Mouse (Mus musculus): ENCODE measurements around the gene Etv6. TPM values are rescaled to one million over a fixed set of nuclear protein-coding genes. Genes with fewer than 3 reads are reported as not detected.

The Etv6 gene
- total RNA-seq, 2 experiments from 2014 or later = 21.1 to 21.3 TPM

DNA sequence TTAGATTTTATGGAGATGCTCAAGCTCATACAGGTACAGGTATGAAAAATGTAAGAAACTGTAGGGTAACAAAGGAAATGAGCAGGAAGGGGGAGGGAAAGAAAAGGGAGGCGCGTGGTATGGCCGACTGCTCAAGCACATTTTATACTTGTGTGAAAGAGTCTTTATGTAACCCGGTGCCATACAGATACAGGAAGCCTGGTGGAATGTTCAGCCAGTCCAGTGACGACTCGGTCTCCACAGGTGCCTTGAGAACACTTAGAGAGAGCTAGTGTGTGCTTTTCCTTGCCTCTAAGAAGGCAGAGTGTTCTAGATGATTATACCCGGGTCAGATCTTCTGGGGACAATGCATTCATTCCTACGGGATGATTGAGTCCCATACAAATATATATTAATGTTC, 215.9 kb downstream of the Etv6 start:
- DNase-seq (ENCODE audit: extremely low spot score in 1 of 2, low spot score in 2 of 2) = no peak
- intact Hi-C loops (cut with DNase I) = no loop called here

DNA sequence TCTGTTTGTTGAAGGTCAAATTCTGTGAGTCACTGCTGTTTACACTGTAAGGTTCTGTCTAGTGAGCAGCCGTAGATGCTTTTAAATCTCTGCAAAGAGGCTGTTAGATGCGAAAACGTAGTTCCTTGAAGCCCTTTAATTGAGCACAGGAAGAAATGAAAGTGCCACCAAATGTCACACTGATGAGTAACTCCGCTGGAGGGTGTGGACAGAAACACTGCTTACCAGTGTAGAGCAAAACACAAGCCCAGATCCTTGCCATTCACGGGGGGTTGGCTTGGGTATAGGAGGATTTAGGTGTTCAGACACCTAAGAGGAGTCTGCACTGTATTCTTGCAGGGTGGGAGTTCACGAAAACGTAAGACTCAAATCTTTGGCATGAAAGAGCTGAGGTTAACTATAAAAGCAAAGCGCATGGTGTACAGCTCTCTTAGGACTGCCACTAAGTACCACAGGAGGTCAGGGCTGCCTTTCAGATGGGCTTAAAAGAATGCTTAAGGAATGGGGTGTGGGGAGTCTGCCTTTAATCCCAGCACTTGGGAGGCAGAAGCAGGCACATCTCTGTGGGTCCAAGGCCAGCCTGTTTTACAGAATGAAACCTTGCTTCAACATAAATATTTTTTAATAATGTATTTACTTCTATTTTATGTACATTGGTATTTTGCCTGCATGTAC, 216.7 kb downstream of the Etv6 start:
- no peak for DNase-seq (ENCODE audit: extremely low spot score in 1 of 2, low spot score in 2 of 2)
- intact Hi-C loops (cut with DNase I) = no loop called here

DNA sequence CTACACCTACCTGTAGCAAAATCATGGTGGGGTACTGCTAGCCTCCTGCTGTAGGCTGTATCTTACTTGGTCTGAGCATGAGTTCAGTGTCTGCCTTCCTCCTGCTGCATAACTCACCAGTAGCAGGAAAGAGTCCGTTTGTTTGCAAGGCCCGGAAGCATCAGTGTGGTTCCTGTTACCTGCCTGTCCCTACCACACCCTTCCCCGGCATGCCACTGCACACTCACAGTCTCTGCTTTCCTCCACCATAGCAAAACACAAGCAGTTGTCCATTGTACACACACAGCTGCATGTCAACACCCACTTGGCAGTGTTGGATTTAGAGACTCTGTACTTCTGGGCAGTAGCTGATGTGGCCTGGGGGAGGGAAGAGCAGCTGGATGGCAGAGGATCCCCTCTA, 220.9 kb downstream of the Etv6 start:
- DNase-seq (ENCODE audit: extremely low spot score in 1 of 2, low spot score in 2 of 2) = no peak
- intact Hi-C loops (cut with DNase I) = no loop called here

DNA sequence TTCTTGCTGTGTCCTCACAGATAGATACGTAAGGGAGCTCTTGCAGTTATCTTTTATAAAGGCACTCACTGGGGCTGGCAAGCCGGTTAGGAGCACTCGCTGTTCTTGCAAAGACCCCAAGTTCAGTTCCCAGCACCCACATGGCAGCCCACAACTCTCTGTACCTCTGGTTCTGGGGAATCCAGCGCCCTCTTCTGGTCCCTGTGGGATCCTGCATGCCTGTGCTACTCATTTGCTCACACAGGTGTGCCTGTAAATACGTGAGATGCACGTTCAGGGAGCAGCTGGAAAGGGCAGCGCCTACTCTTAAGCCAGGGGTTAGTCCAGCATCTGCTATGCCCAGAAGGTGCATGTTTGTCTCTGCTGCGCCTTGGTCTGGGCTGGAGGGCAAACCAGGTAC, 224.4 kb downstream of the Etv6 start:
- intact Hi-C loops (cut with DNase I) = no loop called here
- no peak for DNase-seq (ENCODE audit: extremely low spot score in 1 of 2, low spot score in 2 of 2)

DNA sequence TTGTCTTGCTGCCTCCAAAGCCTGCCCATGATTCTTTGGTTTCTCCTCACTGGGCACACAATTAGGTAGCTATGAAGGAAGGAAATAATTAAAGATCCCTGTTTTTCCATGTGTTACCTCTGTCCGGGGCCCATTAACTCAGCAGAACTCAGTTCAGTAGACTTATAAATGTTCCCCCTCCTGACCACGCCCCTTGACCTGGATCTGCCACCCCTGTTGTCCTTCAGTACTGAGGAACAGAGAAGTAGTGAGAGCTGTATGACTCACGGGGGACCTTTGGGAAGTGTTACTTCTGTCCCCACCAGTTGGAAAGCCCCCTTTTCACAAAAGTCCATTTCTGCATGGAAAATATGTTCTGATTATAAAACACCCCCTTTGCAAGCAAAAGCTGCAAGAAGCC, 226.4 kb downstream of the Etv6 start:
- DNase-seq (ENCODE audit: extremely low spot score in 1 of 2, low spot score in 2 of 2) = no peak
- intact Hi-C loops (cut with DNase I) = no loop called here

DNA sequence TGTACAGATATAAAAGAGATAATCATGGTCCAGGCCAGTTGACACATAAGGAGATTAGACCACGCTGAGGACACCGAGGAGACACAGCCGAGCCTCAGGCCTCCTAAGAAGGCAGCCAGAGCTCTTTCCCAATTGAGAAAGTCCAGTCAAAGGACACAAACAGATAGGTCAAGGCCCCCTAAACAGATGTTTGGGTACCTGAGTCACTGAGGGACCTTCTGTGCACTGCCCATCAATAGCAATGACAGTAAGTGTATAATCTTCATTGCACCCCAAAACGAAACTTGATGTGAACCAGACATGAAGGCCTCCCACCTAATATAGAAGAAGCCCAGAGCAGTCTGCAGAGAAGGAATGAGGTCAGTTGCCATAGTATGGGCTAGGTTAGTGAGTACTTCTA, 226.9 kb downstream of the Etv6 start:
- no peak for DNase-seq (ENCODE audit: extremely low spot score in 1 of 2, low spot score in 2 of 2)
- intact Hi-C loops (cut with DNase I) = no loop called here

DNA sequence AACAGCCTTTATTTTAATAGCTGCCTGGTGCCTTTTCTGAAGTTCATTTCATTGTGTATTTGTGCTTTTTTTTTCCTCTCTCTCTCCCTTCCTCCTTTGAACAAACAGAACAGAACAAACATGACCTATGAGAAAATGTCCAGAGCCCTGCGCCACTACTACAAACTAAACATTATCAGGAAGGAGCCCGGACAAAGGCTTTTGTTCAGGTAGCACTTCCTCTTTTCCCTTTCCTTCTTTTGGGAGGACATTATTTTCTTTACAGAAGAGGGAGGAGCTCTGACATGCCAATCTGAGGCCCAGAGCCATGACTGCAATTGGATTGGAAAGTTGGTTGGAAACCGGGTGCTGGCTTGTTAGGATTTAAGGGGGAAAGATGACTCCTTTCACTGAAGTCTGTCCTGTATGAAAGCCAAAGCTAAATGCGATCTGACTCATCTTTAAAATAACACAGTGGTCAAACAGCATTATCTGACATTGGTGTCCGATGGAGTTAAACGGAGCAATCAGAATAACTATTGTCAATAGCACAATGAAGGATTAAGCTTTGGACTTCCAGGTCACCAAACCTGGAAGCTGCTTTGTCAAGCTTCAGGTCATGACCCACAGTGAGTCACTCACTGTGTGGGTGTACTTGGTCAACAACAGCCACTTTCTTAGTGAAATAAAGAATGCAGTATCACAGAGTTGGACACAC, 227.6 kb downstream of the Etv6 start:
- intact Hi-C loops (cut with DNase I) = no loop called here
- no peak for DNase-seq (ENCODE audit: extremely low spot score in 1 of 2, low spot score in 2 of 2)

DNA sequence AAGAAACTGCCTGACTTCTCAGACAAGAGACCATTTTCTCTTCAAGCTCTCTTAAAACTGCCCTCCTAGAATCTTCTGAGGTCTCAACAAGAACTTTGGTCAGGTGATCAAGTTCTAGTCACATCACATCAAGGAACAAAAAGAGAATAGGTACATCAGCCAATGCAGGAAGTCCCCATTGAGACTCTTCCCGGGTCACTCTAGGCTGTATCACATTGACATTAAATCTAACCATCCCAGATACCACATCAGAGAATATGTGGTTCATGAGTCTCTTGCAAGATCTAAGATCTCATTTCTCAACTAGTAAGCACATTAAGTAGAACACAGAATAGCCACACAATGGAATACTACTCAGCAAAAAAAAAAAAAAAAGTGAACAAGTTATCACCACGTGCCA, 238.4 kb downstream of the Etv6 start:
- DNase-seq (ENCODE audit: extremely low spot score in 1 of 2, low spot score in 2 of 2) = no peak
- intact Hi-C loops (cut with DNase I) = no loop called here

DNA sequence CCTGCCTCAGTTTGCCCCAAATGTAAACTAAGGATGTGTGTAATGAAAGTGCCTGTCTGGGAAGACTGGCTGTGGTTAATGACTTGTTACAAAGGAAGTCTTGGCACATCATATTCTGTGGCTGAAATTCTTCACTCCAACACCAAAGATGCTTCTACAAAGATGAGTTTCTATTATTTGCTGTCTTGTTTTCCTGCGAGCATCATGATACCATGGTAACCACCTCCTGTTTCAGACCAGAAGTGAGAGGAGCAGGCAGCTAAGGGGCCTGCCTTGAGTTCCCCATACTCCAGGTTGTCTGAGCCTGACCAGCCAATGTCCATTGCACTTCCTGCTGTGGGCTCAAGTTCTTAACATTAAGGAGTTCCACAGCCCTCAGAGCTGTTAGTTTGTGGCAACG, 241.5 kb downstream of the Etv6 start:
- DNase-seq (ENCODE audit: extremely low spot score in 1 of 2, low spot score in 2 of 2) = no peak

DNA sequence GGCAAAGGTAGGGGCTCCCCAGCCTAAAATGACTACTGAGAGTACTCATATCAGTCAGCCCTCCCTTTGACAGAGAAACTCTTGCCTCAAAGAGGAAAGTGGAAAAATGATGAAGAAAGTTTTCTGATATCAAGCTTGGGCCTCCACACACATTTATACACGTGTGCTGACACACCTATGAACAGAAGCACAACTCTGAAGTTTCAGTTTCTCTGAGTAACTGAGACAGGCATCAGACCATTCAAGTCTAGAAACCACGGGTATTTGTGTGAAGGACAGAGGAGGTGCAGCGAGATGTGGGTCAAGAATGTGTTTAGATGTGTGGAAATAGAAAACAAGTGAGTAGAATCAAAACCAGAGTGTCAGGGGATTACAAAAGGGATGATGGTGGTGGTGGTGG, 246.6 kb downstream of the Etv6 start:
- intact Hi-C loops (cut with DNase I) = no loop called here
- DNase-seq (ENCODE audit: extremely low spot score in 1 of 2, low spot score in 2 of 2) = no peak

More for the DNA sequence above, 241.5 kb downstream of the Etv6 start:
- intact Hi-C loops (cut with DNase I) = no loop called here

DNA sequence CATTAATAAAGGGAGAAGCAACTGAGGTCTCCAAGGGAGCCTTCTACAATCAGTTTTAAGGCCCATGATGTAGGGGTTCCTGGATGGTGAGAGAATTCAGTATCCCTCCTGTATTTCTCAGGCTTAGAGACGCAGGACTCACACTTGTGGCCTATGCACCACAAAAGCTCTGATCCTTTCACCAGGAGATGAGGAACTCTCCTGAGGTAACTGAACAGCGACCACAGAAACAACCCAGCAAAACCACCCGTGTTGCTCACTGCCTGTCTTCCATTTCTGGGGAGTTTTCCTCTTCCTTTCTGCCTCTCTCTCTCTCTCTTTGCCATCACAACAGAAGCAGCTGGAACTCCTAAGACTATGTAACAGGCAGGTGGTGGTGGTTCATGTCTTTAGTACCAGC, 256.3 kb downstream of the Etv6 start:
- intact Hi-C loops (cut with DNase I) = no loop called here
- DNase-seq (ENCODE audit: extremely low spot score in 1 of 2, low spot score in 2 of 2) = no peak

DNA sequence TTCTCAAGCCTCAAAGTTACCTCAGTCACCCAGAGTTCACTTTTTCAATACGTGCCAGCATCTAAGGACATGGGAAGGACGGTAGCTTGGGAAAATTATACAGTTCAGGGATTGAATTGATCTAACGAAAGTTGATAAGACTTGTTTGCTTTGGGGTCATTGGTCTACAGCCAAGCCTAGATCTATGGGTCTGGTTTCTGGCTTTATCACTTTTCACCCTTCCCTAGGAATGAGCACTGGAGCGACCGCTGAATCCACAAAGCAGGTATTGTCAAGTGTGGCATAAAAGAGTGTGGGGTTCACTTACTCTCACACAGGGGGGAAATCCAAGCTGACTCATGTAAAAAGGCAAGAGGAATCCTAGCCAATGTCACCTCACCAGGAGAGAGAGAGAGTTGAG, 256.9 kb downstream of the Etv6 start:
- intact Hi-C loops (cut with DNase I) = no loop called here
- no peak for DNase-seq (ENCODE audit: extremely low spot score in 1 of 2, low spot score in 2 of 2)

DNA sequence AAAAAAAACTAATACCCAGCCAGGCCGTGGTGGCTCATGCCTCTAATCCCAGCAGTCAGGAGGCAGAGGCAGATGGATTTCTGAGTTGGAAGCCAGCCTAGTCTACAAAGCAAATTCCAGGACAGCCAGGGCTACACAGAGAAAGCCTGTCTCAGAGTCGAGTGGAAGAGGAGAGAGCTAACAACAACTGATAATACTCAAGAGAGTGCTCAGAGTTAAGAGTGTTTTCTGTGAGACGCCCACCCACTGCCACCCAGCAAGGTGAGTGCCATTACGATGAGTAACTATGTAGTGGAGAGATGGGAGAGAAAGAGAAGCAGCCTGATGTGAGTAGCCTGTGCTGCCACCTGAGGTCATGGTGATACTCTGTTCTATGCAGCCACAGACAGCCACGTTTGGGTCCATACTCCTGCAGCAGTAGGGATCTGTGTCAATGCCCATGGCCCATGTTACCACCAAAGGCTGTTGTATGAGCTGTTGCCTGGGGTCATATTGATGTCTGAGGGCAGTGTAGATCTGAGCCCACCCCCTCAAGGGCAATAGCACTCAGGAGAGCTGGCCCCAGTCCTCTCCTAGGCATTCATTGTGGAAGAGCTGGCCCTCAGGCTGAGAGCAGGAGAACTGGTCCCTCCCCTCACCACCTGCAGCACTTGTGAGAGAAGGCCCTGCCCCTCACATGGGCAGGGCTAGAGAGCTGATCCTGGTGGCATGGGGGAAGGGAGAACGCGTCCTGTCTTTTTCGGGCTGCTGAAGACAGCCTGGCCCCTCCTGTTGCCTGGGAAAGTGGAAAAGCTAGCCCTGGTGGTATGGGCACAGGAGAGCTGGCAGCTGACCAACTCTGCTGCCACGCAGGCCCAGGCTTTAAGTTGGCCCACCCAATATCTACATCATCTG, 258.4 kb downstream of the Etv6 start:
- DNase-seq (ENCODE audit: extremely low spot score in 1 of 2, low spot score in 2 of 2) = no peak

DNA sequence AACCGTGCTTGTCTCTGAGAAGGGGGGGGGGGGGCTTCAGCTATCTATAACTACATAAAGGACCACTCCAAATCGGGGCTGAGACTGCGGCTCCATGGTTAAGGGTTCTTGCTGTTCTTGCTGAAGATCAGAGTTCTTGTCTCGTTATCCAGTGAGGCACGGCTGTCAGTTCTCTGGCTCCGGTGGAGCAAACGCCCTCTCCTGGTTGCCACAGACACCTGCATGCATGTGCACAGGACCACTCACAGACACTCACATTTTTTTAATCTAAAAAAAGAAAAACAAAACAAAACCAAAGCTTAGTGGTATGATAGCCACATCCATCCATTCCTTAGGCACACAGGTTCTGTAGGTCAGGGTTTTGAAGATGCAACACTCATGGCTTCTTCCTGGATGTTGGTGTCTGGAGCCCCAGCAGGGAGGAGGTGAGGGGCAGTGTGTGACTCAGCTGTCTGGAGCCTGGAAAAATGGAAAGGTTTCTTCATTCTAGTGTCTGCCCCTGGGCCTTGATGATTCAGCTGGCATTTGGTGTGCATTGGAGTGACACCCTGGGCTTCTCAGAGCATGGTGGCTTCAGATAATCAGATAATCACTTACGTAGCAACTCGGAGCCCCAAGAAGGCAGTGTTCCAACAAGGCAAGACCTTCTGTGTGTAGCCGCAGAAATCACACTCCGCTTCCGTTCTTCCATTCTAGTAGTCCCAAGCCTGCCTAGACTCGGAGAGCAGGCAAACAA, 262.6 kb downstream of the Etv6 start:
- intact Hi-C loops (cut with DNase I) = no loop called here
- DNase-seq (ENCODE audit: extremely low spot score in 1 of 2, low spot score in 2 of 2) = no peak

More for the DNA sequence above, 258.4 kb downstream of the Etv6 start:
- intact Hi-C loops (cut with DNase I) = no loop called here

DNA sequence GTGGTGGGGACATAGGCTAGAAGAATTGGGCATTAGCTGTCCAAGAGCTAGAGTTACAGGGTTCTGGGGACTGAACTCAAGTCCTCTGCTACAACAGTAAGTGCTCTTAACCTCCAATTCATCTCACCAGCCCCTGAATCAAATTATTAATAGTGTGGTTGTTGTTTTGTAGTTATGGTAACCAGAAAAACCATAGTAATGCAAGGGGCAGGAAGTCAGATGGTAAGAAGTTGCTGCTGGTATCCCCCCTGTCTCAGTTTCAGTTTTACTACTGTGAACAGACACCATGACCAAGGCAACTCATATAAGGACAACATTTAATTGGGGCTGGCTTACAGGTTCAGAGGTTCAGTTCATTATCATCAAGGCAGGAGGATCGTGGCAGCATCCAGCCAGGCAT, 266.5 kb downstream of the Etv6 start:
- no peak for DNase-seq (ENCODE audit: extremely low spot score in 1 of 2, low spot score in 2 of 2)
- intact Hi-C loops (cut with DNase I) = no loop called here

DNA sequence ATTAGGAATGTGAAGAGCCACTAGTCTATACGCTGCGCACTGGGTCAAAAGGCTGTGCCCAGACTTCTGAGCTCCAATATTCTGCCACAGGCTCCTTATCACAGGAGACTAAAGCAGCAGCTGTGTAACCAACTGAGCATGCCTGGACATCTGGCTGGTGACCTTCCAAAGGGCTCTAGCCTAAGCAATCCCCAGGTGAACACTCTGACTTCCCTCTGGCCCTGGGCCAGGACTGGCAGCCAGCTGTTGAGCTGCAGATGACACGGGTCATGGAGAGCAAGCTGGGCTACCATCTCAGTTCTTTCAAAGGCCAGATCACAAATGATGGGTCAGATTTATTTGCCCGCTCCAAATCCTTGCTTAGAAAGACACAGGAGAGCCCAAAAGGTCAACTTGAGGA, 275.8 kb downstream of the Etv6 start:
- intact Hi-C loops (cut with DNase I) = loop anchor here (5.0 kb wide), 1 partner anchor 264 kb away; no protein-coding TSS in a partner anchor

DNA sequence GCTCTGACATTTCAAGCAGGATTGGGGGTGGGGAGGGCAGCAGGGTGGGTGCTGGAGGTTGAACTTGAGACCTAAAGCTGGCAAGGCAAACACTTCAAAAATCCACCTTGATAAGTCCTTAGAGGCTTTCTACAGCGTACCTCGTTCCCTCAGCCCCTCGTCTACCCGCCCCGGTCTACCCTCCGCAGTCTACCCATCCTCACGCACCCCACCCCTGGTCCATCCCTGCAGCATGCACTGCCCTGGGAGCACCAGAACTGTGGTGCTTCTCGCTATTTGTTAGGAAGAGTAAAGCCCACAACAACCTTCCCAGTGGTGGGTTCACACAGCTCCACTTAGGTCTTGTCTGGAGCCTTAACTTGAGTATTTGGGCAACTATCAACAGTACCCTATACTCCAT, 277.1 kb downstream of the Etv6 start:
- intact Hi-C loops (cut with DNase I) = loop anchor here (5.0 kb wide), 1 partner anchor 265 kb away; no protein-coding TSS in a partner anchor

More for the DNA sequence above, 275.8 kb downstream of the Etv6 start:
- DNase-seq (ENCODE audit: extremely low spot score in 1 of 2, low spot score in 2 of 2) = no peak

DNA sequence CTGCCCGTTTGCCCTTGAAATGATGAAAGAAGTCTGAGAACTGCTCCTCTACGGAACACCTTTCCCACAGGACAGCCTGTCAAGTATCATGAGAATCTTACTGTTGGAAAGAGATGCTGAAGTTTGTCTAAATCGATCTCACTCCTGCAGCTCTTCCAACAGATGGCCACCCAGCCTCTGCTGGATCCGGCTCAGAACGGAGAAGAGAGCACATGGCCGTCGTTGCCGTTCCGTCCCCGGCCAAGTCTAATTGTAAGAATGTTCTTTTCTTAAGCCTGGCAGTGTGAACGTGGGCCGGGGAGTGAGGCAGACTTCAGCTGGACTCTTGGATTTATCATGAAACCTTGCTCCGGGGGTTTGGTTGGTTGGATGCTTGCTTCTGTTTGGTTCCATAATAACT, 281.9 kb downstream of the Etv6 start:
- intact Hi-C loops (cut with DNase I) = no loop called here
- DNase-seq (ENCODE audit: extremely low spot score in 1 of 2, low spot score in 2 of 2) = peak; percentile 55 to 64

More for the DNA sequence above, 277.1 kb downstream of the Etv6 start:
- DNase-seq (ENCODE audit: extremely low spot score in 1 of 2, low spot score in 2 of 2) = no peak

Measured in left cerebral cortex, postnatal 10 days (tissue).